Mouse (Mus musculus) urinary bladder, postnatal 25 days (tissue): ENCODE data around the gene Gm3147.
"Not testable (repeated sequence)": the region's sequence is repeated elsewhere in the genome, so short reads cannot be mapped to it uniquely, and the experiment has no call there.

Source experiments
- DNase-seq: peaks from one replicate; pipeline ENCODE4 v3.0.0; 2022; ENCODE audit warnings: low spot score

Gene Gm3147

GRCm38 (mm10) chr5:94616242-94616641 is at the start of gene Gm3147:
Gene Gm3147 (minus strand): TSS chr5:94616342.
- not testable (repeated sequence) for DNase-seq

GRCm38 (mm10) chr5:94648082-94648481 is 31.9 kb upstream of the Gm3147 start, which contains the start of gene Gm6205:
Gene Gm6205 (plus strand): TSS chr5:94648382.
- DNase-seq: not testable (repeated sequence)

- DNase-seq: not testable (repeated sequence)
Measured at GRCm38 (mm10) chr5:94623679-94624078, 7.5 kb upstream of the Gm3147 start, which contains the start of gene Gm6509. Gene Gm6509 (plus strand): TSS chr5:94623979.
